Mouse (Mus musculus): ENCODE measurements around the gene Dis3l2. TPM values are rescaled to one million over a fixed set of nuclear protein-coding genes. Genes with fewer than 3 reads are reported as not detected.
A peak's percentile ranks its signal among the peaks of the same experiment; 100 is the strongest.

The Dis3l2 gene
- total and polyA plus RNA-seq, 2 experiments from 2014 or later: 11.2 to 12.1 TPM

- Histone ChIP-seq H3K27me3 (ENCODE audit: control insufficient read depth, insufficient read depth, low read length) (no peaks in the 10 kb centered on the region), H3K4me2 (ENCODE audit: low read depth, low read length) (no peak overlapping the region), H3K4me1 (ENCODE audit: control insufficient read depth, insufficient read depth) (no peaks in the 10 kb centered on the region), H3K9me3 (replicated peaks; ENCODE audit: control insufficient read depth, low read length) (no peaks in the 10 kb centered on the region), H3K27ac (ENCODE audit: low read depth) (no peak overlapping the region), H3K9ac (replicated peaks; ENCODE audit: low read depth, low read length) (no peak overlapping the region), H3K36me3 (replicated peaks; ENCODE audit: control insufficient read depth, insufficient read depth, low read length) (no peaks in the 10 kb centered on the region), H3K4me3 (ENCODE audit: low read depth, low read length) (no peak overlapping the region)
- DNase-seq (ENCODE audit: low spot score) (no peak), ATAC-seq (ENCODE audit: insufficient read depth, low read depth) (no peak)
- TF ChIP-seq EP300 (IDR thresholded peaks at IDR 0.05; ENCODE audit: low read depth): no peak
- peak; percentile 34 for TF ChIP-seq CTCF (IDR thresholded peaks at IDR 0.05; ENCODE audit: low read depth)
- WGBS: 48% methylated on average over 16 of the region's 16 CpGs
Observed at GRCm38 (mm10) chr1:87070720-87071119, 367.1 kb downstream of the Dis3l2 start.

- Histone ChIP-seq H3K36me3 (replicated peaks; ENCODE audit: control insufficient read depth, insufficient read depth, low read length) (no peaks in the 10 kb centered on the region), H3K27me3 (ENCODE audit: control insufficient read depth, insufficient read depth, low read length) (no peaks in the 10 kb centered on the region), H3K9ac (replicated peaks; ENCODE audit: low read depth, low read length) (no peak overlapping the region), H3K9me3 (replicated peaks; ENCODE audit: control insufficient read depth, low read length) (no peaks in the 10 kb centered on the region), H3K4me2 (ENCODE audit: low read depth, low read length) (no peak overlapping the region), H3K27ac (ENCODE audit: low read depth) (no peak overlapping the region), H3K4me3 (ENCODE audit: low read depth, low read length) (no peak overlapping the region), H3K4me1 (ENCODE audit: control insufficient read depth, insufficient read depth) (no peaks in the 10 kb centered on the region)
- ATAC-seq (ENCODE audit: insufficient read depth, low read depth) (no peak), DNase-seq (ENCODE audit: low spot score) (no peak)
- TF ChIP-seq EP300 (IDR thresholded peaks at IDR 0.05; ENCODE audit: low read depth): no peak
- no peak for TF ChIP-seq CTCF (IDR thresholded peaks at IDR 0.05; ENCODE audit: low read depth)
- WGBS: 79% methylated on average over 8 of the region's 8 CpGs
Observed at GRCm38 (mm10) chr1:87073776-87074175, 370.2 kb downstream of the Dis3l2 start.

GRCm38 (mm10) chr1:87086196-87086595 is 382.6 kb downstream of the Dis3l2 start:
- ATAC-seq (ENCODE audit: insufficient read depth, low read depth) (no peak), DNase-seq (ENCODE audit: low spot score) (no peak)
- no peaks in the 10 kb centered on the region for H3K27me3 ChIP-seq (ENCODE audit: control insufficient read depth, insufficient read depth, low read length)
- no peaks in the 10 kb centered on the region for H3K9me3 ChIP-seq (replicated peaks; ENCODE audit: control insufficient read depth, low read length)
- H3K4me3 ChIP-seq (ENCODE audit: low read depth, low read length): no peak overlapping the region
- WGBS: 61% methylated on average over 4 of the region's 4 CpGs
- no peak overlapping the region for H3K9ac ChIP-seq (replicated peaks; ENCODE audit: low read depth, low read length)
- no peak overlapping the region for H3K27ac ChIP-seq (ENCODE audit: low read depth)
- H3K36me3 ChIP-seq (replicated peaks; ENCODE audit: control insufficient read depth, insufficient read depth, low read length): no peaks in the 10 kb centered on the region
- no peak overlapping the region for H3K4me2 ChIP-seq (ENCODE audit: low read depth, low read length)
- H3K4me1 ChIP-seq (ENCODE audit: control insufficient read depth, insufficient read depth): no peaks in the 10 kb centered on the region
- no peak for TF ChIP-seq CTCF (IDR thresholded peaks at IDR 0.05; ENCODE audit: low read depth)
- TF ChIP-seq EP300 (IDR thresholded peaks at IDR 0.05; ENCODE audit: low read depth): no peak

- no peaks in the 10 kb centered on the region for H3K36me3 ChIP-seq (replicated peaks; ENCODE audit: control insufficient read depth, insufficient read depth, low read length)
- no peak overlapping the region for H3K27ac ChIP-seq (ENCODE audit: low read depth)
- DNase-seq (ENCODE audit: low spot score) (no peak), ATAC-seq (ENCODE audit: insufficient read depth, low read depth) (no peak)
- WGBS: 69% methylated on average over 17 of the region's 17 CpGs
- H3K4me3 ChIP-seq (ENCODE audit: low read depth, low read length): no peak overlapping the region
- H3K9ac ChIP-seq (replicated peaks; ENCODE audit: low read depth, low read length): no peak overlapping the region
- H3K9me3 ChIP-seq (replicated peaks; ENCODE audit: control insufficient read depth, low read length): no peaks in the 10 kb centered on the region
- peak; percentile 34; the same call in 1 of the 2 replicates for TF ChIP-seq CTCF (IDR thresholded peaks at IDR 0.05; ENCODE audit: low read depth)
- no peak for TF ChIP-seq EP300 (IDR thresholded peaks at IDR 0.05; ENCODE audit: low read depth)
- H3K27me3 ChIP-seq (ENCODE audit: control insufficient read depth, insufficient read depth, low read length): no peaks in the 10 kb centered on the region
- H3K4me1 ChIP-seq (ENCODE audit: control insufficient read depth, insufficient read depth): no peaks in the 10 kb centered on the region
- no peak overlapping the region for H3K4me2 ChIP-seq (ENCODE audit: low read depth, low read length)
Observed at GRCm38 (mm10) chr1:87086964-87087363, 383.4 kb downstream of the Dis3l2 start.

GRCm38 (mm10) chr1:87089251-87089650 is 385.6 kb downstream of the Dis3l2 start:
- Histone ChIP-seq H3K4me3 (ENCODE audit: low read depth, low read length) (no peak overlapping the region), H3K9me3 (replicated peaks; ENCODE audit: control insufficient read depth, low read length) (no peaks in the 10 kb centered on the region), H3K4me1 (ENCODE audit: control insufficient read depth, insufficient read depth) (no peaks in the 10 kb centered on the region), H3K27me3 (ENCODE audit: control insufficient read depth, insufficient read depth, low read length) (no peaks in the 10 kb centered on the region), H3K4me2 (ENCODE audit: low read depth, low read length) (no peak overlapping the region), H3K27ac (ENCODE audit: low read depth) (no peak overlapping the region), H3K36me3 (replicated peaks; ENCODE audit: control insufficient read depth, insufficient read depth, low read length) (no peaks in the 10 kb centered on the region), H3K9ac (replicated peaks; ENCODE audit: low read depth, low read length) (no peak overlapping the region)
- no peak for ATAC-seq (ENCODE audit: insufficient read depth, low read depth)
- no peak for DNase-seq (ENCODE audit: low spot score)
- WGBS: 88% methylated on average over 11 of the region's 11 CpGs
- TF ChIP-seq EP300 (IDR thresholded peaks at IDR 0.05; ENCODE audit: low read depth) (no peak), CTCF (IDR thresholded peaks at IDR 0.05; ENCODE audit: low read depth) (no peak)

GRCm38 (mm10) chr1:87089828-87090227 is 386.2 kb downstream of the Dis3l2 start, which contains the start of gene Alppl2:
Gene Alppl2 (minus strand): TSS chr1:87089928.
- Histone ChIP-seq H3K27me3 (ENCODE audit: control insufficient read depth, insufficient read depth, low read length) (no peaks in the 10 kb centered on the region), H3K9me3 (replicated peaks; ENCODE audit: control insufficient read depth, low read length) (no peaks in the 10 kb centered on the region), H3K9ac (replicated peaks; ENCODE audit: low read depth, low read length) (no peak within 1 kb of the TSS), H3K4me1 (ENCODE audit: control insufficient read depth, insufficient read depth) (no peaks in the 10 kb centered on the region), H3K27ac (ENCODE audit: low read depth) (no peak within 1 kb of the TSS), H3K4me2 (ENCODE audit: low read depth, low read length) (no peak within 1 kb of the TSS), H3K36me3 (replicated peaks; ENCODE audit: control insufficient read depth, insufficient read depth, low read length) (no peaks in the 10 kb centered on the region), H3K4me3 (ENCODE audit: low read depth, low read length) (no peak within 1 kb of the TSS)
- DNase-seq (ENCODE audit: low spot score) (no peak), ATAC-seq (ENCODE audit: insufficient read depth, low read depth) (no peak)
- TF ChIP-seq EP300 (IDR thresholded peaks at IDR 0.05; ENCODE audit: low read depth): no peak
- no peak for TF ChIP-seq CTCF (IDR thresholded peaks at IDR 0.05; ENCODE audit: low read depth)
- WGBS: 66% methylated on average over 4 of the region's 4 CpGs
